Mouse (Mus musculus) urinary bladder, postnatal 10 days (tissue): ENCODE data around the gene Amdhd1.

Source experiments
- DNase-seq: peaks from one replicate; pipeline ENCODE4 v3.0.0; 2022; ENCODE audit warnings: low spot score

The Amdhd1 gene

GRCm38 (mm10) chr10:93538818-93539217 is 1.0 kb downstream of the Amdhd1 start:
- no peak for DNase-seq

GRCm38 (mm10) chr10:93538287-93538686 is 1.5 kb downstream of the Amdhd1 start:
- DNase-seq = no peak

GRCm38 (mm10) chr10:93525329-93525728 is 14.5 kb downstream of the Amdhd1 start:
- DNase-seq = no peak

- DNase-seq = no peak
Measured at GRCm38 (mm10) chr10:93520994-93521393, 18.8 kb downstream of the Amdhd1 start.

- DNase-seq = no peak
Measured at GRCm38 (mm10) chr10:93519756-93520155, 20.1 kb downstream of the Amdhd1 start.

GRCm38 (mm10) chr10:93519159-93519558 is 20.7 kb downstream of the Amdhd1 start:
- no peak for DNase-seq

- no peak for DNase-seq
Measured at GRCm38 (mm10) chr10:93518620-93519019, 21.2 kb downstream of the Amdhd1 start.

- no peak for DNase-seq
Measured at GRCm38 (mm10) chr10:93518186-93518585, 21.6 kb downstream of the Amdhd1 start.

GRCm38 (mm10) chr10:93517754-93518153 is 22.1 kb downstream of the Amdhd1 start:
- no peak for DNase-seq

GRCm38 (mm10) chr10:93515927-93516326 is 23.9 kb downstream of the Amdhd1 start:
- no peak for DNase-seq

GRCm38 (mm10) chr10:93515419-93515818 is 24.4 kb downstream of the Amdhd1 start:
- DNase-seq = no peak

- DNase-seq = no peak
Measured at GRCm38 (mm10) chr10:93509532-93510153, 30.2 kb downstream of the Amdhd1 start.

GRCm38 (mm10) chr10:93508383-93508970 is 31.4 kb downstream of the Amdhd1 start:
- no peak for DNase-seq

- no peak for DNase-seq
Measured at GRCm38 (mm10) chr10:93501346-93501745, 38.5 kb downstream of the Amdhd1 start.

GRCm38 (mm10) chr10:93500864-93501263 is 39.0 kb downstream of the Amdhd1 start:
- DNase-seq = no peak

- no peak for DNase-seq
Measured at GRCm38 (mm10) chr10:93490451-93490850, 49.4 kb downstream of the Amdhd1 start.

- no peak for DNase-seq
Measured at GRCm38 (mm10) chr10:93488828-93489226, 51.0 kb downstream of the Amdhd1 start.

GRCm38 (mm10) chr10:93488066-93488827 is 51.6 kb downstream of the Amdhd1 start, which contains the start of gene Hal:
Gene Hal, plus strand, starts transcription at chr10:93488768.
- no peak for DNase-seq

- DNase-seq = no peak
Measured at GRCm38 (mm10) chr10:93486622-93487021, 53.2 kb downstream of the Amdhd1 start.

GRCm38 (mm10) chr10:93485055-93485691 is 54.7 kb downstream of the Amdhd1 start:
- no peak for DNase-seq

GRCm38 (mm10) chr10:93484511-93484910 is 55.3 kb downstream of the Amdhd1 start:
- DNase-seq = no peak
